Mouse (Mus musculus): ENCODE data around the gene Otud5.
"Not testable (repeated sequence)": the region's sequence is repeated elsewhere in the genome, so short reads cannot be mapped to it uniquely, and the experiment has no call there.

Gene Otud5

DNA sequence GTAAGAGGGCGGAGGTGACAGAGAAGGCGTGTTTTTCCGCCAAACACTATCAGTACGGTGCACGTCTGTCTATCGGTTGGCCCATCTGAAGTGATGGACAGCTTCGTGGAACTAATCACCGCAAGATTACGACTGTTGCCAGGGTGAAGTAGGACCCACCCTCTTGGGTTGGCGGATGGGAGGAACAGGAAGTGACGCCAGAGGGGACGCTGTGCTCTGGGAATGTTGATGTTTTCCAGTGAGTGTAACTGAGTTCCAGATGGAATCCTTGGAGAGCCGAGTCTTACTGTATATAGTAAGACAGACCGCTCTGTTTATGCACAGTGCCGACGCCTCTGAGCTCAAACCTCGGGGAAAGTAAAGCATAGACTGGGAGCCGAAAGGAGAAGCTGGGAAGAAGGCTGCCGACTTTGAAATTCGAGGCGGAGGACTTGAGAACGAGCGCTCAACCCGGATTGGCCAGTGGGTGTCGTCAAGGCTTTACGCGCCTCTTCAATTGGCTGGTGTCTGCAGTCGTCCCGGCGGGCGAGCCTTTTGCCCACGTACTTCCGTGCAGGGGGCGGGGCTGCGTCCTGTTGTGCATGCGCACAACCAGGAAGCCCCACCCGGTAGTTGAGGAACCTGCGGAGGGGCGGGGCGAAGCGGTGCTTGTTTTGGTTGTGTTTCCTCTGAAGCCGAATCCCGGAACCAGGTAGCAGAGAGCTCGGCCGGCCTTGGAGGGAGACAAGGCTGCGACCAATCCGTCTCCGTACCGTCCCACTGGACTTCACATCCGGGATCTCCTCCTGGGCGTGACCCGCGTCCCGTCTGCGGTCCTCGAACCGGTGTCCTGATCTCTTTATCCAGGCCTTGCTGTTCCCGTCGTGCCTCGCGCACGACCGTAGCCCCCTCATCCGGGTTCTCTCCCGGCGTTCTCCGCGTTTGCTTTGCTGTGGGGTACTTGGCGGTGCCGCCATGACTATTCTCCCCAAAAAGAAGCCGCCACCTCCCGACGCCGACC, at the start of gene Otud5:
Gene Otud5, plus strand, starts transcription at position 202 of the 1,000 bp plus-strand sequence.
- DNase-seq: peak; percentile 92

DNA sequence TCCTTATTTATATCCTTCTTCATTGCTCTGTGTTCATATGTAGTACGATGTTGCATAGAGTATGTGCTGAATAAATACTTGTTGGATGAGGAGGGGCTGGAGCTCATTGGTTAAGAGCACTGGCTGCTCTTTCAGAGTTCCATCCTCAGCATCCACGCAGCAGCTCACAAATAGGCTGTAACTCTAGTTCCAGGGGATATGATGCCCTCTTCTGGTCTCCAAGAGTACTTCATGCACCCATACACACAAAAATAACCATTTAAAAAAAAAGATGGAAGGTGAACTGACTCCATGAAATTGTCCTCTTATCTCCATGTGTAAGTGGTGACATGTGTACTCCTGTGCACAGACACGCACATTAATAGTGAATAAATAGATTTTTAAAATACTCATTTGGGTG, 47.8 kb upstream of the Otud5 start:
- DNase-seq: no peak

GRCm38 (mm10) chrX:7795016-7795415, 46.1 kb upstream of the Otud5 start:
- DNase-seq: peak; percentile 47

GRCm38 (mm10) chrX:7797327-7797726, 43.8 kb upstream of the Otud5 start:
- no peak for DNase-seq

DNA sequence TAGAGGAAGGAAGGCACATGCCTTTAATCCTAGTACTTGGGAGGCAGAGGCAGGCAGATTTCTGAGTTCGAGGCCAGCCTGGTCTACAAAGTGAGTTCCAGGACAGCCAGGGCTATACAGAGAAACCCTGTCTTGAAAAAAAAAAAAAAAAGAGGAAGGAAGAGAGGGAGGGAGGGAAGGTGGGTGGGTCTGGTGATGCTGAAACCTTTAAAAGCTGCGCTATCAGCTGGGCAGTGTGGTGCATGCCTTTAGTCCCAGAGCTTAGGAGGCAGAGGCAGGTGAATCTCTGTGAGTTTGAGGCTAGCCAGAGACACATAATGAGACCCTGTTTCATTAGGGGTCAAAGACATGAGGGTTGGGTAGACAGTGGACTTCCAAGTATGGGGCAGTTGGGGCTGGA, 39.0 kb upstream of the Otud5 start:
- not testable (repeated sequence) for DNase-seq

DNA sequence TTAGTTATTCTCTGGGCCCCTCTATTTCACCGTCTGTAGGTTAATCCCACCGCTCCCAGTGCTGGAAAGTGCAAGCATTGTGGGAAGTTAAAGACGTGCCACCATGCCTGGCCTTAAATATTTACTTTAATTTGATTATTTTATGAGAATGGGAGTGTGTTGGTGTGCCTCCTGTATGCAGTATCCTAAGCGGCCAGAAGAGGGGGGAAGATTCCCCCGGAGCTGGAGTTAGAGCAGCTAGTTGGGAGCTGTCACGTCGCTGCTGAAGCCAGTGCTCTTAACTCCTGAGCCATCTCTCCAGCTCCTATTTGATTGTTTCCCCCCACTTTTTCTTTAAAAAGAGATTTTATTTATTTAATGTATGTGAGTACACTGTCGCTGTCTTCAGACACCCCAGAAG, 26.1 kb upstream of the Otud5 start:
- DNase-seq: peak; percentile 43

DNA sequence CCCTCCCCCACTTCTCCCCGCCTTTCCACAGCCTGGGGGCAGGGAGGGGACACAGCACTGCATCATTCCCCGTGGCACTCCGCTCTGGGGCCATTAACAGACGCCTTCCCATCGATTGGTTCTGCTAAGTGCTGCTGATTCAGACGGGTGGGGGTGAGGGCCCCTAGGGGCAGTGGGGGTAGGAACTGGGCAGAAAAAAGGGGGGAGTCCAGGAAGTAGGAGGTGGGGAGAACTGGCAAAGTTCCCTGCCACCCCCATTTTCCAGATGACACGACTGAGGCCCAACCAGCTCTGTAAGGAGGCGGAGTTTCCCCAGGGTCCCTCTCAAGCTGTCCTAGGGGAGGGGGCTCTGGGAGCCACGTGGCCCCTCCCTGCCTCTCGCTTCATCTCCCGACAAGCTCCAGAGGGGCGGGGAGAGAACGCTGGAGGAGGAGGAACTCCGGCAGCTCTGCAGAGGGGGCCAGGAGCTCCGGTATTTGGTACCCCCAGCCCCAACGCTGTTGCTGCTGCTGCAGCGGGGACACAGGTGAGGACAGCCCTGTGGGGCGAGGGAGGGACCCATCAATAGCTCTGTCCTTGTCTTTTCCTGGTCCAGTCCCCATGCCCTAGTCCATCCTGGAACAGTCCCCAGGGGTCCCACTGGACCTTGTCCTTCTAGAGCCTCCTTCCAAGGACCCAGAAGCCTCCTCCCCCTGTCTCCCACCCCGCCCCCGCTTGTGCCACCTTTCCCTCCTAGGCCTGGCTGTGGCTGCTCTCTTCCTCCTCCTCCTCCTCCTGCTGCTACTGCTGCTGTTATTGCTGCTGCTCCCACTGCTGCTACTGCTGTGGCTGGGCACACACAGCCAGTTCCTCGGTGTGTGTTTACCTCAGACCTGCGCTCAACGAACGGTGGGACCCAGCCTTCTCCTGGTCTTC, 19.0 kb upstream of the Otud5 start, which contains the start of gene Kcnd1:
Gene Kcnd1, plus strand, starts transcription at position 425 of the 915 bp plus-strand sequence.
- DNase-seq: no peak

- DNase-seq: no peak
These were observed 4.0 kb upstream of the Otud5 start for GRCm38 (mm10) chrX:7837146-7837545.

DNA sequence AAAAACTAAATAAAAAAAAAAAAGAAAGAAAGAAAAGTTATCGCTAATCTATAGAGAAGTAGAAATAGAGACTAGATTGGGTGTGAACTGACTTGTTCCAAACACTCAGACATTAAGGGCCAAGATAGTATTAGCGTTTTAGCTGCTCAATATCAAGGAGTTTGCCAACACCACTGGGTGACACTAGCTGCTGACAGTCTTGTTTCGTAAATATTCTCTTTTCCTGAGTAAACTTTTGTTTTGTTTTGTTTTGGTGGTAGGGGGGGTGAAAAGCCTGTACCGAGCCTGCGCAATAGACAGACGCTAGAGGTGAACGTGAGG, 362 bp upstream of the Otud5 start:
- DNase-seq: no peak

DNA sequence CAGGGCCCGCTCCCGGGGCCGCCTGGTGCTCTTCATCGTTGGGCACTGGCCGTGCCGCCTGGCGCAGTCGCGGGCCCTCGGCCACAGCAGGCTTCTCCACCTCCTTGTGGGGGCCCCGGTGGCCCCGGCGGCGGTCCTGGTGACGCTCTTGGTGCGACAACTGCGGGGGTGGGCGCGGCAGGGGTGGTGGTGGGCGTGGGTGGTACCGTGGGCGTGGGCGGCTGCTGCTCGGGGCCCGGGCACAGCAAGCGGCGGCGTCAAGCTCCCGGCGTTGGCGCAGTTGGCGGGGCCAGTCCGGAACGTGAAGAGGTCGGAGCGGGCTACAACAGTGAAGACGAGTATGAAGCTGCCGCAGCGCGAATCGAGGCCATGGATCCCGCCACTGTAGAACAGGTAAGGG, 1.2 kb downstream of the Otud5 start:
- DNase-seq: no peak

- no peak for DNase-seq
These were observed 6.7 kb downstream of the Otud5 start for GRCm38 (mm10) chrX:7847845-7848244.

DNA sequence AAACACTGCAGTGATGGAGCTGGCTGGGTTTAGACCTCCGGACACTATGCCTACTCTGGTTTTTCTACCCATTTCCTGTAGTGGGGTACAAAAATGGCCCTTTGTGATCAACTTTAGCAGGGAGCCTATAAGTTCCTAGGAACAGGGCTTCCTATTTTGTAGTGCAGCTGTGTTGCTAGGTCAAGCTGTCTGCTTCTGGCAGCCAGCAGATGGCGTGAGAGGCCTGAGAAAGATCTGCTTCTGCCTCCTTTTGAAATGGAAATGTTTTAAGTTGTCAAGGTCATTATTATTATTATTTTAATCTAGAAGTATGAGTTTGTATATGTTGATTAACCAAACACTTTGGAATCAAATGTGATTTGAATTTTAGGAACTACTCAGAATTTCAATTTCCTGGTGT, 13.4 kb downstream of the Otud5 start:
- DNase-seq: peak; percentile 42

GRCm38 (mm10) chrX:7859191-7859753, 18.1 kb downstream of the Otud5 start:
- DNase-seq: no peak

- no peak for DNase-seq
These were observed 22.0 kb downstream of the Otud5 start for GRCm38 (mm10) chrX:7863181-7863580.

DNA sequence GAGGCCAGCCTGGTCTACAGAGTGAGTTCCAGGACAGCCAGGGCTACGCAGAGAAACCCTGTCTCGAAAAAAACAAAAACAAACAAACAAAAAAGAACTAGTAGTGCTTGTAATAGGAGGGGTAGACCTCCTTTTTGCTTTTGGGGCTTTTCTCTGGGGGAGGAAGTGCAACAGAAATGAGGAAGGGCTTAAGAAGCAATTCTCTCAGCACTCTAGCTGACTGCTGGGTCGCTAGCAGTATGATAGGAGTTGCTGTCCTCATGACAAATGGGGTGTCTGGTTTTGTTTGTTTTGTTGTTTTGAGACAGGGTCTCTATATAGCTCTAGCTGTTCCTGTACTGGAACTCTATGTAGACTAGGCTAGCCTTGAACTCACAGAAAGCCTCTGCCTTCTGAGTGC, 23.4 kb downstream of the Otud5 start:
- no peak for DNase-seq

DNA sequence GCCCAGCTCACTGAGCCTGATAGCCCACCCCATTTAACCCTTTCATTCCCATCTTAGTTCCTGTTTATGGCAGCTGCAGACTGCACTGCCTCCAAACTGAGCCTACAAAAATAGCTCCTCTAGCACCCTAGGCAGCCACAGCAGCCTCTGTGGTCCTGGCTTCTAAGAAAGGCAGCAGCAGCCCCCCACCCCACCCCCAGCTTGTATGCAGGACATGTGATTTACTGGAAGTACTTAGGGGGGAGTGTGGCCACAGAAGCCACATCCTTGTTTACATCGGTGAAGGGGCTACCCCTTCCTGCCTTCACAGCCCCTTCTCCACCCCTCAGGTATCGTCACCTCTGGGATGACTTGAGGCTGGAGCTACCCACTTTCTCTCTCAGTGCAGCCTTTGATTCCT, 24.2 kb downstream of the Otud5 start:
- no peak for DNase-seq

- DNase-seq: no peak
These were observed 24.6 kb downstream of the Otud5 start for GRCm38 (mm10) chrX:7865786-7866185.

GRCm38 (mm10) chrX:7867141-7867540, 26.0 kb downstream of the Otud5 start:
- no peak for DNase-seq

DNA sequence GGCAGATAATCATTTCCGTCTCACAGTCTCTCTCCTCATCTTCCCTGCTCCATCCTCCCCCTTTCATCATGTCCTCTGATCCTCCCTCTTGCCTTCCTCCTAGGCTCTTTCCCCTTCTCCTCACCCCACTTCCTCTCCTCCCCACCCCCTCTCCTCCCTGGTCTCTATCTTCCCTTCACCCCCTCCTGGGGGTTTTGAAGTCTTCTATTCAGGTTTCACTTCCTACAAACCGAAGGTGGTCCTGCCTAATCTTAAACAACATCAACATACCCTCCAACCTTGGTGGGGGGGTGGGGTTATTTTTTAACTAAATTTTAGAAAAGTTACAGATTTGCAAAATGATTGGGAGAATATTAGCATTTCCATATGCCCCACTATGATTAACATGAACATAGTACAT, 27.3 kb downstream of the Otud5 start:
- no peak for DNase-seq

GRCm38 (mm10) chrX:7869826-7870225, 28.7 kb downstream of the Otud5 start:
- no peak for DNase-seq

DNA sequence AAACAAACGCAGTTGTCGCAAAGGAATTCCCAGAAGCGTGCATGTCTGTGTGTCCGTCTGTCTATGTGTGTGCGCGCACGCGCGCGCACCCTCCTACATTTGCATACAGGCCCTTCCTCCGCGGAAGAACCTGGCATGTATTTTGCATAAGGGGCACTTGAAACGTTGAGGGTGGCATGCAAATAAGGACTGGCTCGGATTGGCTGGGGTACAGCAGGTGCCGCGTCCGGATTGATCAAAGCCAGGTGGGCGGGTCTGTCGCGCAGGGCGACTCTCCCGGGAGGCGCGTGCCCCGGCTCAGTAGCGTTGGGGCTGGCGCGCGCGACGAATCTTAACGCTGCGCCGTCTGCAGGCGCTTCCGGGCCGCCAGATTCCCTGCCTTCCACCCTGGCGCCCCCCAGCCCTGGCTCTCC, 36.8 kb downstream of the Otud5 start, which contains the start of gene Pim2:
Gene Pim2, plus strand, starts transcription at position 256 of the 413 bp plus-strand sequence.
- peak; percentile 76 for DNase-seq

DNA sequence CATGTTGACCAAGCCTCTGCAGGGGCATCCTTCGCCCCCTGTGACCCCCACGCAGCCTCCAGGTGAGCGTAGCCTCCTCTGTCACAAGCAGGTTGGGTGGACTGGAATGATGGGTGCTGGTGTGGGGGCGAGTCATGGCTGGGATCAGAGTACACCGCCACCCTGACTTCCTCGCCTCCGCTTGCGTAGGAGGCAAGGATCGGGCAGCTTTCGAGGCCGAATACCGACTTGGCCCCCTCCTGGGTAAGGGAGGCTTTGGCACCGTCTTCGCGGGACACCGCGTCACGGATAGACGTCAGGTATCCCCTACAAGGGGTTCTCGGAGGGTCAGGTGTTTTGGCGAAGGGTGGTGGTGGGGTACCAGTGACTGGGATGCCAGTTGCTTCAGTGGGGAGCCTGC, 37.3 kb downstream of the Otud5 start:
- no peak for DNase-seq

DNA sequence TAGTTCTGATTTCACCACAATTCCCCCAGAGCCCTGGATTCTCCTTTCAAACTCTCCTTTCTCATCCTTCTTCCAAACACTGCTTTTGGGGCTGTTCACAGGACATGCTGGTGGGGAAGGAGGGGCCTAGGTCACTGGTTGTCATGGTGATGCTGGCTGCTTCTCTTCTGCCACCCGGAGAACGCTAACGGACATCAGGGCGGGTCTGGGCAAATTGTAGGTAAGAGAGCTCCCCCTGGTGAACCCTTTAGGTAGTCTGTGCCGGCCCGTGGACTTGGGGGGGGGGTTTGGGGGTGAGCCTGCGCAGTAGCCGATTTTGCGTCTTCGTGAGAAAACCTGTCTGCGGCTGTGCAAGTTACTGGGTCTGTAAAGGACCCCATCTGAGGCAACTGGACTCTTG, 38.7 kb downstream of the Otud5 start:
- peak; percentile 63 for DNase-seq
